Mouse (Mus musculus) heart, postnatal 0 days (tissue): ENCODE measurements around the gene Kcnk10. TPM values are rescaled to one million over a fixed set of nuclear protein-coding genes. Genes with fewer than 3 reads are reported as not detected.
A peak's percentile ranks its signal among the peaks of the same experiment; 100 is the strongest.

Source experiments
- ATAC-seq: fragments of 200-750 bp; cut with Nextera tagmentation; 2 replicates; pipeline ENCODE4 v1.8.0; 2017; ENCODE audit warnings: low read depth, moderate number of reproducible peaks, moderate library complexity; ENCODE audit not compliant: insufficient read depth
- DNase-seq: peaks from one replicate; pipeline ENCODE4 v3.0.0-alpha.2; 2016; ENCODE audit warnings: low spot score
- H3K27ac ChIP-seq: fragments of 300-500 bp; sonication (generic); 2 replicates; pipeline ENCODE4 v1.5.1; 2014; ENCODE audit warnings: low read depth, mild to moderate bottlenecking
- H3K27me3 ChIP-seq: fragments of 300-500 bp; sonication (generic); 2 replicates; pipeline ENCODE4 v1.6.1; 2014; ENCODE audit warnings: low read length, mixed read lengths; ENCODE audit not compliant: control insufficient read depth, insufficient read depth
- H3K36me3 ChIP-seq: fragments of 300-500 bp; sonication (generic); replicated peaks from 2 replicates; pipeline ENCODE4 v1.6.1; 2014; ENCODE audit warnings: low read length, mixed read lengths; ENCODE audit not compliant: control insufficient read depth, insufficient read depth
- H3K4me1 ChIP-seq: fragments of 300-500 bp; sonication (generic); 2 replicates; pipeline ENCODE4 v1.6.1; 2014; ENCODE audit warnings: antibody characterized with exemption; ENCODE audit not compliant: control insufficient read depth, insufficient read depth
- H3K4me2 ChIP-seq: fragments of 300-500 bp; sonication (generic); 2 replicates; pipeline ENCODE4 v1.6.1; 2014; ENCODE audit warnings: low read depth, mild to moderate bottlenecking, low read length, moderate library complexity
- H3K4me3 ChIP-seq: fragments of 300-500 bp; sonication (generic); 2 replicates; pipeline ENCODE4 v1.5.1; 2014; ENCODE audit warnings: low read depth, low read length
- H3K9ac ChIP-seq: fragments of 300-500 bp; sonication (generic); replicated peaks from 2 replicates; pipeline ENCODE4 v1.6.1; 2014; ENCODE audit warnings: low read depth, low read length, mixed read lengths
- H3K9me3 ChIP-seq: fragments of 300-500 bp; sonication (generic); replicated peaks from 2 replicates; pipeline ENCODE4 v1.6.1; 2016; ENCODE audit warnings: low read length; ENCODE audit not compliant: control insufficient read depth
- CTCF ChIP-seq: IDR thresholded peaks from 2 replicates; pipeline ENCODE4 v1.5.1; 2016; ENCODE audit warnings: antibody characterized with exemption, control low read depth, low read depth
- EP300 ChIP-seq: IDR thresholded peaks from 2 replicates; pipeline ENCODE4 v1.6.1; 2016; ENCODE audit warnings: antibody characterized with exemption, low read depth
- WGBS: fragments of 180-500 bp; shearing (Covaris S2); extraction: QIAGEN DNeasy Blood & Tissue Kit; methylation state at CpG from one replicate; pipeline ENCODE4 v1.1.7; 2014; 5-methylcytosine and 5-hydroxymethylcytosine counted together
- polyA plus RNA-seq: library from polyadenylated mRNA; unstranded; fragments of >200 nt; fragmentation: Nextera tagmentation; extraction: Ambion mirVana; gene quantifications from 2 replicates; pipeline ENCODE4 v1.2.1, GENCODE M21; 2015
- total RNA-seq: library from RNA; depleted of rRNA; stranded (reverse); fragments of >200 nt; gene quantifications from 2 replicates; pipeline ENCODE4 v1.2.3, GENCODE M21; 2014; ENCODE audit warnings: low replicate concordance; rRNA removed

The Kcnk10 gene
- total and polyA plus RNA-seq, 2 experiments from 2014 or later: not detected

- 39% methylated on average over 4 of the region's 4 CpGs for WGBS
- TF ChIP-seq EP300 (no peak), CTCF (no peak)
- no peak for ATAC-seq
- Histone ChIP-seq H3K27ac (no peak overlapping the region), H3K9me3 (no peaks in the 10 kb centered on the region), H3K4me1 (0 out of 2 replicates have a peak, but pooled peaks cover 2% of the 10 kb centered on the region), H3K9ac (no peak overlapping the region), H3K27me3 (no peaks in the 10 kb centered on the region), H3K4me2 (no peak overlapping the region), H3K36me3 (no peaks in the 10 kb centered on the region), H3K4me3 (no peak overlapping the region)
- no peak for DNase-seq
These were observed 181.5 kb downstream of the Kcnk10 start for GRCm38 (mm10) chr12:98396586-98396985.

- H3K27ac ChIP-seq: no peak overlapping the region
- H3K4me3 ChIP-seq: no peak overlapping the region
- ATAC-seq (no peak), DNase-seq (no peak)
- no peak for TF ChIP-seq EP300
- 85% methylated on average over 5 of the region's 5 CpGs for WGBS
- H3K36me3 ChIP-seq: no peaks in the 10 kb centered on the region
- no peaks in the 10 kb centered on the region for H3K27me3 ChIP-seq
- no peak overlapping the region for H3K9ac ChIP-seq
- no peak overlapping the region for H3K4me2 ChIP-seq
- H3K4me1 ChIP-seq: 0 out of 2 replicates have a peak, but pooled peaks cover 9% of the 10 kb centered on the region
- H3K9me3 ChIP-seq: no peaks in the 10 kb centered on the region
These were observed 184.0 kb downstream of the Kcnk10 start for GRCm38 (mm10) chr12:98394115-98394514.

DNA sequence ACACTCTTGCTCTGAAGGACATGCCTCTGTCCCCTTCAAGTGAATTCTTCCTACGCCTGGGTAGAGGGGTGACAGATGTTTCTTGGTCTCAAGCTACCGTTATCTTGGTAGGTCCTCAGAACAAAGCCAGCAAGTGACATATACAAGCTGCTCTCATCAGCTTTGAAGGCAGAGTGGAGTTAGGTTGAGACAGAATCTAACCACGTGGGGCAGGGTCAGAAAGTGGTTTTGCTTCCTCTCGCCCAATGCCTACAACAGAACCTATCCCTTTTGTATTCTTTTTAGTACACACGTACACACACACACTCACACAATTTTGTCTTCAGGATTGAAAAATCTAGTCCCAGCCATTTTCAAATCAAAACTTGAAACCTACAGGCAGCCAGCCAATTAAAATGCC is 186.8 kb downstream of the Kcnk10 start:
- Histone ChIP-seq H3K27ac (no peak overlapping the region), H3K9ac (no peak overlapping the region), H3K9me3 (no peaks in the 10 kb centered on the region), H3K4me2 (peak overlapping the region; percentile 13; the same call in 1 of the 2 replicates), H3K4me3 (no peak overlapping the region), H3K27me3 (no peaks in the 10 kb centered on the region), H3K36me3 (no peaks in the 10 kb centered on the region), H3K4me1 (0 out of 2 replicates have a peak, but pooled peaks cover 9% of the 10 kb centered on the region)
- no peak for TF ChIP-seq EP300
- no peak for TF ChIP-seq CTCF
- ATAC-seq (no peak), DNase-seq (no peak)
- WGBS: 37% methylated on average over 5 of the region's 5 CpGs

DNA sequence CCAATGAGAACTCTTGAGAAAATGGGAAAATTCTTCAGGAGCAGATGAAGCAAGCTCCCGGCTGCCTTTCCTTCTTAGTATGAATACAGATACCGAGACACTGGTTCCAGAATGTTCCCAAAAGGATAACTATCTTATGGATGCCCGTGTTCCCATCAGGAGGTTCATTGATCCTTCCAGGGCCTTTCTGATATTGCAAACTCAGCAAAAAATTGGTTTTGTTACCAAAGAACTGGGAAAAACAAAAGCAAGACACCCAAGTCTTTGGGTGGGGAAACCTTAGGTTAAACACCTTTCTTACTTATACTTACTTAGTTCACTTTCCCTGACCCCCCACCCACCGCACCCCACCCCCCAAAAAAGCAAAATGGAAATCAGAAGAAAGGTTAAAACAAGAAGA is 188.5 kb downstream of the Kcnk10 start:
- H3K9me3 ChIP-seq: no peaks in the 10 kb centered on the region
- 85% methylated on average over 4 of the region's 4 CpGs for WGBS
- H3K36me3 ChIP-seq: no peaks in the 10 kb centered on the region
- DNase-seq: no peak
- H3K9ac ChIP-seq: no peak overlapping the region
- H3K4me1 ChIP-seq: 0 out of 2 replicates have a peak, but pooled peaks cover 9% of the 10 kb centered on the region
- TF ChIP-seq CTCF (no peak), EP300 (no peak)
- ATAC-seq: no peak
- no peaks in the 10 kb centered on the region for H3K27me3 ChIP-seq
- H3K4me3 ChIP-seq: no peak overlapping the region
- no peak overlapping the region for H3K4me2 ChIP-seq
- H3K27ac ChIP-seq: no peak overlapping the region

Other genes with a start within 250 kb of the Kcnk10 start
- 3.3 and 7.2 TPM in 2 replicates for gene Spata7, start 49.8 kb upstream of the Kcnk10 start, total RNA-seq
- gene Spata7, start 49.8 kb upstream of the Kcnk10 start, polyA plus RNA-seq: 8.7 and 9.7 TPM in 2 replicates
- 8.7 and 16.0 TPM in 2 replicates for gene Ptpn21, start 159.1 kb upstream of the Kcnk10 start, total RNA-seq
- 5.4 and 6.0 TPM in 2 replicates for gene Ptpn21, start 159.1 kb upstream of the Kcnk10 start, polyA plus RNA-seq
- gene Zc3h14, start 168.7 kb upstream of the Kcnk10 start, total RNA-seq: 73.1 TPM in 2 replicates
- gene Zc3h14, start 168.7 kb upstream of the Kcnk10 start, polyA plus RNA-seq: 64.4 and 64.6 TPM in 2 replicates